Mouse (Mus musculus) limb, embryonic 13.5 days (tissue): ENCODE results near the gene Washc1. TPM values are rescaled to one million over a fixed set of nuclear protein-coding genes. Genes with fewer than 3 reads are reported as not detected.
A peak's percentile ranks its signal among the peaks of the same experiment; 100 is the strongest.
"Not testable (repeated sequence)": the region's sequence is repeated elsewhere in the genome, so short reads cannot be mapped to it uniquely, and the experiment has no call there.

ENCODE experiments used
- ATAC-seq: fragments of 200-750 bp; cut with Nextera tagmentation; 2 replicates; pipeline ENCODE4 v1.8.0; 2017; ENCODE audit warnings: low read depth, moderate number of reproducible peaks, moderate TSS enrichment; ENCODE audit not compliant: low FRiP score
- H3K27ac ChIP-seq: fragments of 300-500 bp; sonication (generic); 2 replicates; pipeline ENCODE4 v1.5.1; 2015; ENCODE audit warnings: inconsistent platforms, mild to moderate bottlenecking, moderate library complexity
- H3K27me3 ChIP-seq: fragments of 300-500 bp; sonication (generic); 2 replicates; pipeline ENCODE4 v1.6.1; 2015; ENCODE audit warnings: mild to moderate bottlenecking, inconsistent platforms
- H3K36me3 ChIP-seq: fragments of 300-500 bp; sonication (generic); 2 replicates; pipeline ENCODE4 v1.6.1; 2015; ENCODE audit warnings: inconsistent platforms, mild to moderate bottlenecking, moderate library complexity
- H3K4me1 ChIP-seq: fragments of 300-500 bp; sonication (generic); 2 replicates; pipeline ENCODE4 v1.6.1; 2015; ENCODE audit warnings: inconsistent platforms
- H3K4me2 ChIP-seq: fragments of 300-500 bp; sonication (generic); replicated peaks from 2 replicates; pipeline ENCODE4 v1.6.1; 2015; ENCODE audit warnings: inconsistent platforms, mild to moderate bottlenecking, moderate library complexity
- H3K4me3 ChIP-seq: fragments of 300-500 bp; sonication (generic); 2 replicates; pipeline ENCODE4 v1.5.1; 2015; ENCODE audit warnings: moderate library complexity, mild to moderate bottlenecking, inconsistent platforms
- H3K9ac ChIP-seq: fragments of 300-500 bp; sonication (generic); 2 replicates; pipeline ENCODE4 v1.6.1; 2015; ENCODE audit warnings: mild to moderate bottlenecking, inconsistent platforms
- H3K9me3 ChIP-seq: fragments of 300-500 bp; sonication (generic); 2 replicates; pipeline ENCODE4 v1.6.1; 2016; ENCODE audit warnings: inconsistent platforms
- WGBS: fragments of 180-500 bp; shearing (Covaris S2); methylation state at CpG from one replicate; pipeline ENCODE4 v1.1.7; 2015; 5-methylcytosine and 5-hydroxymethylcytosine counted together
- polyA plus RNA-seq: library from polyadenylated mRNA; unstranded; fragments of >200 nt; fragmentation: Nextera tagmentation; extraction: Ambion mirVana; gene quantifications from 2 replicates; pipeline ENCODE4 v1.2.1, GENCODE M21; 2015

The Washc1 gene
- 43.0 and 44.2 TPM in 2 replicates for polyA plus RNA-seq

DNA sequence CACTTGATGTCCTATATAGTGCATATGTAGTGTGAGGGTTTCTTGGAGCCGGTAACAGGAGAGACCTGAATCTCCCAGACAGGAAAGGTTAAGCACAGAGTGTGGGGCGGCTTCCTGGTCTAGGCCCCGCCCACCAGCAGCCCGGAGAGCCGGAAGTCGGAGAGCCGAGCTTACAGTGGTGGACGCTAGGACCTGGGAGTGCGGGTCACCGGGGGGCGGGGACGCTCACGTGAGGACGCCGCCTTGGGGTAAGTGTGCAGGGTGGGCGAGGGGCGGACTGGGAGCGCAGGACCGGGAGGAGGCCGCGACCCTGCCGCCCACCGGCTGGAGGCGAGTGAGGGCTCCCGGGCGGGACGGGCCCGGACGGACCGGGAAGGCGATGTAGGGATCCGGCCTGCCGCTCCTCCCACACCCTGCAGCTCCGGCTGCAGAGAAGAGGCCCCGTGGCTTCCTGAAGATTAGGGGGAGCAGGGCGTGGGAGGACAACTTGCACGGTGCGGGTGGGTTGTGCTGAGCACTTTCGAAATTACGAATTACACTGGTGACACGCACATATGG is at the start of gene Washc1:
Washc1 (plus strand) TSS at position 144 of the 558 bp plus-strand sequence.
- Histone ChIP-seq H3K4me3 (peak within 1 kb of the TSS; percentile 85), H3K4me2 (peak within 1 kb of the TSS; percentile 71), H3K9ac (peak within 1 kb of the TSS; percentile 82), H3K36me3 (peaks cover 29% of the 10 kb centered on the region), H3K27me3 (no peaks in the 10 kb centered on the region), H3K4me1 (peaks cover 20% of the 10 kb centered on the region), H3K9me3 (no peaks in the 10 kb centered on the region), H3K27ac (peak within 1 kb of the TSS; percentile 78)
- peak; percentile 98 for ATAC-seq
- WGBS = under 1% methylated on average over 38 of the region's 41 CpGs

DNA sequence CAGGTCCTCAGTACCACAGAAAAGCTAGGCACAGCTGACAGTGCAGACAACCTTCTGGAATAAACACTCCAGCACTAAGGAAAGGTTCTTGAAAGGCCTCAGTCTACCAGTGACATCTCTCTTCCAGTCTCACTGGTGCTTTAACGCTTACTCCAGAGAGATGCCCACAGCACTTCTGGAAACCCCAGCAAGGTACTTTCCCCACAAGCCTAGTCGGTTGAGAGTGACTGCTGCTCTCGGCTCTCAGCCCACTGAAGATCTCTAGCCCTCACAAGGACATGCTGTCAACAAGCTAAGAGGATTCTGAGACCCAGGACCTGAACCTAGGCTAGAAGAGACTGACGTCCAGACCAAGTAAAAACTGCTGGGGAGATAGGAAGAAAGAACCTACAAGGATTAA is 46.2 kb upstream of the Washc1 start:
- H3K9ac ChIP-seq = no peak overlapping the region
- no peak for ATAC-seq
- H3K36me3 ChIP-seq = no peaks in the 10 kb centered on the region
- H3K4me2 ChIP-seq = no peak overlapping the region
- H3K4me3 ChIP-seq = no peak overlapping the region
- WGBS = 85% methylated on average over 4 of the region's 4 CpGs
- no peaks in the 10 kb centered on the region for H3K27me3 ChIP-seq
- no peaks in the 10 kb centered on the region for H3K9me3 ChIP-seq
- H3K27ac ChIP-seq = no peak overlapping the region
- H3K4me1 ChIP-seq = peaks cover 9% of the 10 kb centered on the region; the same call in 1 of the 2 replicates

GRCm38 (mm10) chr17:66069036-66069435 is 42.3 kb upstream of the Washc1 start:
- H3K4me2 ChIP-seq, H3K4me1 ChIP-seq, H3K36me3 ChIP-seq, H3K27me3 ChIP-seq, H3K9ac ChIP-seq, H3K9me3 ChIP-seq, H3K4me3 ChIP-seq, H3K27ac ChIP-seq, ATAC-seq: not testable (repeated sequence)
- WGBS = 91% methylated on average over 2 of the region's 2 CpGs

DNA sequence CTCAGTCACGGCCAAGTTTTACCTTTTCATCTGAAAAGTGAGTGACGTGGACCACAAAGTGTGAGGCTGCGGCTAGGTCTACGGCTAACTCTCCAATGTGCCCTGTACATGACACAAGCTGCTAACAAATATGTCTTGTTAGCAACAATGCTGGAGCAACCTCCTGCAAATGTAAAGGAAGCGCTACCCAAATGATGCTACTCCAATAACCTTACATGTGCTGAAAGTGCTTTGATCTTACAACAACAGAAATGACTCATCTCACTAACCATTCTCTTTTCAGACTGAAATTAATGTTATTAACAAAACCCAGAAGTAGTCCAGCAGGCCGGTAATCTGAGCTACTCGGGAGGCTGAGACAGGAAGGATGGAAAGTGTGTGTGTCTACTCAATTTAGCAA is 37.4 kb upstream of the Washc1 start:
- ATAC-seq = no peak
- no peak overlapping the region for H3K27ac ChIP-seq
- no peaks in the 10 kb centered on the region for H3K36me3 ChIP-seq
- H3K27me3 ChIP-seq = no peaks in the 10 kb centered on the region
- H3K4me1 ChIP-seq = peaks cover 21% of the 10 kb centered on the region
- H3K9ac ChIP-seq = no peak overlapping the region
- no peak overlapping the region for H3K4me2 ChIP-seq
- no peaks in the 10 kb centered on the region for H3K9me3 ChIP-seq
- WGBS = 86% methylated on average over 7 of the region's 7 CpGs
- no peak overlapping the region for H3K4me3 ChIP-seq

GRCm38 (mm10) chr17:66075827-66076173 is 35.5 kb upstream of the Washc1 start:
- H3K4me3 ChIP-seq = peak overlapping the region; percentile 95
- no peaks in the 10 kb centered on the region for H3K27me3 ChIP-seq
- 3% methylated on average over 12 of the region's 12 CpGs for WGBS
- no peaks in the 10 kb centered on the region for H3K9me3 ChIP-seq
- H3K4me2 ChIP-seq = peak overlapping the region; percentile 77
- peaks cover 21% of the 10 kb centered on the region for H3K4me1 ChIP-seq
- peaks cover 15% of the 10 kb centered on the region for H3K36me3 ChIP-seq
- H3K9ac ChIP-seq = peak overlapping the region; percentile 87
- ATAC-seq = no peak
- no peak overlapping the region for H3K27ac ChIP-seq

GRCm38 (mm10) chr17:66076174-66076927 is 35.0 kb upstream of the Washc1 start:
- peaks cover 21% of the 10 kb centered on the region for H3K4me1 ChIP-seq
- peaks cover 20% of the 10 kb centered on the region for H3K36me3 ChIP-seq
- H3K4me2 ChIP-seq = peak overlapping the region; percentile 77
- peak overlapping the region; percentile 95 for H3K4me3 ChIP-seq
- peak overlapping the region; percentile 86 for H3K27ac ChIP-seq
- no peaks in the 10 kb centered on the region for H3K27me3 ChIP-seq
- under 1% methylated on average over 91 of the region's 95 CpGs for WGBS
- peak; percentile 87 for ATAC-seq
- peak overlapping the region; percentile 87 for H3K9ac ChIP-seq
- H3K9me3 ChIP-seq = no peaks in the 10 kb centered on the region

GRCm38 (mm10) chr17:66076934-66077333 is 34.4 kb upstream of the Washc1 start, which contains the start of gene Ankrd12:
Gene Ankrd12, minus strand, starts transcription at chr17:66077089.
- Histone ChIP-seq H3K4me3 (peak within 1 kb of the TSS; percentile 95), H3K9me3 (no peaks in the 10 kb centered on the region), H3K4me1 (peaks cover 21% of the 10 kb centered on the region), H3K27ac (peak within 1 kb of the TSS; percentile 86), H3K9ac (peak within 1 kb of the TSS; percentile 87), H3K4me2 (peak within 1 kb of the TSS; percentile 77), H3K27me3 (no peaks in the 10 kb centered on the region), H3K36me3 (peaks cover 26% of the 10 kb centered on the region)
- peak; percentile 98 for ATAC-seq
- 2% methylated on average over 53 of the region's 53 CpGs for WGBS

GRCm38 (mm10) chr17:66077437-66077850 is 33.9 kb upstream of the Washc1 start:
- Histone ChIP-seq H3K27me3 (no peaks in the 10 kb centered on the region), H3K27ac (peak overlapping the region; percentile 86; the same call in 1 of the 2 replicates), H3K4me3 (peak overlapping the region; percentile 95), H3K4me2 (peak overlapping the region; percentile 77), H3K9me3 (no peaks in the 10 kb centered on the region), H3K9ac (peak overlapping the region; percentile 87), H3K4me1 (peaks cover 21% of the 10 kb centered on the region), H3K36me3 (peaks cover 26% of the 10 kb centered on the region)
- under 1% methylated on average over 23 of the region's 23 CpGs for WGBS
- peak; percentile 72; the same call in 1 of the 2 replicates for ATAC-seq

DNA sequence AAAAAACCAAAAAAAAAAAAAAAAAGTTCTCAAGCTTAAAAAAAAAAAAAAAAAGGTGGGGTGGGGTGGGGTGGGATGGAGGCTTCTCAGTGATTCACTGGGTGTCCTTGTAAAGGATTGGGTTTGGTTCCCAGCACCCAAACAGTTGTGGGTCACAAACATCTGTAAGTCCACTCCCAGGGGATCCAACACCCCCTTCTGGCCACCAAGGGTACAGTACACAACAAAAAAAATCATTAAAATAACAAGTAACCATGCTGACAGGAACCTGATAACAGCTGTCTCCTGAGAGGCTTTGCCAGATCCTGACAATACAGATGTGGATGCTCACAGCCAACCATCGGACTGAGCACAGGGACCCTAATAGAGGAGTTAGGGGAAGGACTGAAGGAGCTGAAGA is 26.9 kb upstream of the Washc1 start:
- Histone ChIP-seq H3K9ac (no peak overlapping the region), H3K36me3 (peaks cover 65% of the 10 kb centered on the region), H3K4me3 (no peak overlapping the region), H3K9me3 (no peaks in the 10 kb centered on the region), H3K4me2 (no peak overlapping the region), H3K27me3 (no peaks in the 10 kb centered on the region), H3K4me1 (no peaks in the 10 kb centered on the region), H3K27ac (no peak overlapping the region)
- WGBS = 88% methylated on average over 1 of the region's 1 CpGs
- no peak for ATAC-seq

- no peak overlapping the region for H3K4me3 ChIP-seq
- H3K4me2 ChIP-seq = no peak overlapping the region
- no peak overlapping the region for H3K27ac ChIP-seq
- H3K9me3 ChIP-seq = no peaks in the 10 kb centered on the region
- 88% methylated on average over 1 of the region's 1 CpGs for WGBS
- H3K27me3 ChIP-seq = no peaks in the 10 kb centered on the region
- ATAC-seq = no peak
- no peaks in the 10 kb centered on the region for H3K4me1 ChIP-seq
- H3K9ac ChIP-seq = no peak overlapping the region
- peaks cover 63% of the 10 kb centered on the region for H3K36me3 ChIP-seq
Observed at GRCm38 (mm10) chr17:66085038-66085437, 26.3 kb upstream of the Washc1 start.

- no peak overlapping the region for H3K9ac ChIP-seq
- H3K4me2 ChIP-seq = no peak overlapping the region
- no peaks in the 10 kb centered on the region for H3K4me1 ChIP-seq
- H3K4me3 ChIP-seq = no peak overlapping the region
- H3K9me3 ChIP-seq = no peaks in the 10 kb centered on the region
- no peaks in the 10 kb centered on the region for H3K27me3 ChIP-seq
- no peak for ATAC-seq
- H3K27ac ChIP-seq = no peak overlapping the region
- peaks cover 50% of the 10 kb centered on the region for H3K36me3 ChIP-seq
Observed at GRCm38 (mm10) chr17:66090251-66090650, 21.1 kb upstream of the Washc1 start.

DNA sequence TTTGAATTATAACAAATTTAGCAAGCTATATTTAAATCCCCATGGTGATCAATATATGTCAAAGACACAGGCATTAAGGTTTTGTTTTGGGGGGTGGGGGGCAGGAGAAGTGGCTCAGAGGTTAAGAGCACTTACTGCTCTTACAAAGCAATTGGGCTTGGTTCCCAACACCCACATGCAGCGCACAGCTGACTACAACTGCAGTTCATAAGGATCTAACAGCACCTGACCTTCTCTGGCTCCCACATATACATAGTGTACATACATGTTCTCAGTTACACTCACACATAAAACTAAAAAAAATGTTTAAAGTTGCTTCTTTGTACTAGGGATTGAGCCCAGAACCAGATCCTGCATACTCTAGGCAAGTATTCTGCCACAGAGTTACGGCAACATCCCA is 20.0 kb upstream of the Washc1 start:
- Histone ChIP-seq H3K4me3 (no peak overlapping the region), H3K9ac (no peak overlapping the region), H3K4me2 (no peak overlapping the region), H3K4me1 (no peaks in the 10 kb centered on the region), H3K27me3 (no peaks in the 10 kb centered on the region), H3K27ac (no peak overlapping the region), H3K36me3 (peaks cover 39% of the 10 kb centered on the region), H3K9me3 (no peaks in the 10 kb centered on the region)
- ATAC-seq = no peak
- WGBS = 86% methylated on average over 2 of the region's 2 CpGs
